Mouse (Mus musculus) myocyte (in vitro differentiated cells): ENCODE measurements around the gene Ctse. TPM values are rescaled to one million over a fixed set of nuclear protein-coding genes. Genes with fewer than 3 reads are reported as not detected.
"Not testable (repeated sequence)": the region's sequence is repeated elsewhere in the genome, so short reads cannot be mapped to it uniquely, and the experiment has no call there.

Experiments
- H3K27me3 ChIP-seq: one replicate; pipeline ENCODE4 v1.6.1; 2011; ENCODE audit not compliant: control insufficient read depth, insufficient read depth, insufficient read length
- H3K36me3 ChIP-seq: one replicate; pipeline ENCODE4 v1.6.1; 2011; ENCODE audit not compliant: control insufficient read depth, insufficient read depth
- H3K4me2 ChIP-seq: one replicate; pipeline ENCODE4 v1.6.1; 2011; ENCODE audit warnings: low read depth, control low read depth
- H3K4me3 ChIP-seq: one replicate; pipeline ENCODE4 v1.5.1; 2011; ENCODE audit warnings: mild to moderate bottlenecking, control low read depth, moderate library complexity
- H3K79me2 ChIP-seq: one replicate; pipeline ENCODE4 v1.6.1; 2011; ENCODE audit not compliant: control insufficient read depth, insufficient read depth
- H3ac ChIP-seq: one replicate; pipeline ENCODE4 v1.6.1; 2011; ENCODE audit not compliant: control insufficient read depth, insufficient read length
- CEBPB ChIP-seq: IDR thresholded peaks from 2 replicates; pipeline ENCODE4 v1.6.1; 2011; ENCODE audit warnings: mild to moderate bottlenecking, moderate library complexity; ENCODE audit not compliant: poor library complexity, insufficient read depth, severe bottlenecking
- E2F4 ChIP-seq: IDR thresholded peaks from one replicate; pipeline ENCODE4 v1.6.1; 2011; ENCODE audit warnings: mild to moderate bottlenecking, control low read depth, moderate library complexity; ENCODE audit not compliant: insufficient read depth
- MAX ChIP-seq: IDR thresholded peaks from one replicate; pipeline ENCODE4 v1.6.1; 2011; ENCODE audit warnings: low read depth, mild to moderate bottlenecking, control low read depth
- MYOD1 ChIP-seq, 3 experiments: IDR thresholded peaks; one replicate each; pipeline ENCODE4 v1.6.1; 2011; ENCODE audit warnings: control low read depth in 2 of 3, low read depth in 2 of 3, mild to moderate bottlenecking in 2 of 3, moderate library complexity in 1 of 3; ENCODE audit not compliant: insufficient read length in 2 of 3, control insufficient read depth in 1 of 3
- MYOG ChIP-seq, 3 experiments: IDR thresholded peaks; one replicate each; pipeline ENCODE4 v1.6.1; 2011; ENCODE audit warnings: control low read depth in 2 of 3, low read depth in 2 of 3, mild to moderate bottlenecking in 2 of 3; ENCODE audit not compliant: insufficient read length in 2 of 3, control insufficient read depth in 1 of 3, insufficient read depth in 1 of 3
- POLR2A ChIP-seq: IDR thresholded peaks from one replicate; pipeline ENCODE4 v1.6.1; 2011; ENCODE audit warnings: low read depth, mild to moderate bottlenecking, control low read depth, moderate library complexity; ENCODE audit not compliant: insufficient read length
- POLR2AphosphoS2 ChIP-seq: IDR thresholded peaks from one replicate; pipeline ENCODE4 v1.6.1; 2011; ENCODE audit warnings: low read depth, control low read depth; ENCODE audit not compliant: insufficient read length
- REST ChIP-seq: IDR thresholded peaks from one replicate; pipeline ENCODE4 v1.6.1; 2011; ENCODE audit warnings: mild to moderate bottlenecking, control low read depth, moderate library complexity; ENCODE audit not compliant: insufficient read depth, insufficient read length
- SRF ChIP-seq: IDR thresholded peaks from one replicate; pipeline ENCODE4 v1.6.1; 2011; ENCODE audit warnings: low read depth; ENCODE audit not compliant: control insufficient read depth, insufficient read length
- TCF12 ChIP-seq: IDR thresholded peaks from one replicate; pipeline ENCODE4 v1.6.1; 2011; ENCODE audit warnings: mild to moderate bottlenecking, control low read depth; ENCODE audit not compliant: poor library complexity, insufficient read depth, severe bottlenecking
- TCF3 ChIP-seq: IDR thresholded peaks from one replicate; pipeline ENCODE4 v1.6.1; 2011; ENCODE audit warnings: low read depth, control low read depth; ENCODE audit not compliant: insufficient read length
- USF1 ChIP-seq: IDR thresholded peaks from one replicate; pipeline ENCODE4 v1.6.1; 2011; ENCODE audit warnings: low read depth, mild to moderate bottlenecking, control low read depth, moderate library complexity
- polyA plus RNA-seq: library from polyadenylated mRNA; unstranded; fragments of >200 nt; fragmentation: generic; extraction: Trizol; gene quantifications from one replicate; pipeline ENCODE4 v1.2.1, GENCODE M21; 2012; ENCODE audit warnings: missing spikeins

The Ctse gene
- polyA plus RNA-seq, 1 experiment: not detected

GRCm38 (mm10) chr1:131619348-131619747 is 18.8 kb upstream of the Ctse start:
- H3K27me3 ChIP-seq: peaks cover 26% of the 10 kb centered on the region
- TF ChIP-seq TCF3 (no peak), POLR2A (no peak), MYOD1 (IDR thresholded peaks at IDR 0.05; ENCODE audit: control insufficient read depth in 1 of 3, insufficient read length in 2 of 3, low read depth in 2 of 3) (no peak), CEBPB (no peak), POLR2AphosphoS2 (no peak), REST (no peak), MYOG (IDR thresholded peaks at IDR 0.05; ENCODE audit: control insufficient read depth in 1 of 3, insufficient read depth in 1 of 3, insufficient read length in 2 of 3, low read depth in 2 of 3) (no peak), MAX (no peak), SRF (no peak), USF1 (no peak), TCF12 (no peak)
- no peak overlapping the region for H3K4me3 ChIP-seq

GRCm38 (mm10) chr1:131623644-131624043 is 14.5 kb upstream of the Ctse start:
- TF ChIP-seq CEBPB (no peak), USF1 (no peak), TCF12 (no peak), REST (no peak), SRF (no peak), POLR2A (no peak), TCF3 (no peak), MYOD1 (IDR thresholded peaks at IDR 0.05; ENCODE audit: control insufficient read depth in 1 of 3, insufficient read length in 2 of 3, low read depth in 2 of 3) (no peak)
- H3K36me3 ChIP-seq: no peaks in the 10 kb centered on the region
- no peak overlapping the region for H3K4me2 ChIP-seq
- peaks cover 37% of the 10 kb centered on the region for H3K27me3 ChIP-seq
- no peak overlapping the region for H3ac ChIP-seq
- no peak overlapping the region for H3K4me3 ChIP-seq
- no peaks in the 10 kb centered on the region for H3K79me2 ChIP-seq

More at GRCm38 (mm10) chr1:131619348-131619747, 18.8 kb upstream of the Ctse start:
- H3ac ChIP-seq: no peak overlapping the region
- H3K36me3 ChIP-seq: no peaks in the 10 kb centered on the region
- H3K79me2 ChIP-seq: no peaks in the 10 kb centered on the region
- H3K4me2 ChIP-seq: no peak overlapping the region

GRCm38 (mm10) chr1:131624175-131624835 is 13.8 kb upstream of the Ctse start:
- Histone ChIP-seq H3K4me3 (no peak overlapping the region), H3ac (no peak overlapping the region), H3K4me2 (no peak overlapping the region), H3K79me2 (no peaks in the 10 kb centered on the region), H3K27me3 (peaks cover 33% of the 10 kb centered on the region), H3K36me3 (no peaks in the 10 kb centered on the region)
- no peak for TF ChIP-seq REST
- TF ChIP-seq MAX: no peak
- no peak for TF ChIP-seq USF1
- no peak for TF ChIP-seq E2F4
- TF ChIP-seq POLR2AphosphoS2: no peak
- no peak for TF ChIP-seq TCF3
- no peak for TF ChIP-seq MYOG (IDR thresholded peaks at IDR 0.05; ENCODE audit: control insufficient read depth in 1 of 3, insufficient read depth in 1 of 3, insufficient read length in 2 of 3, low read depth in 2 of 3)
- no peak for TF ChIP-seq POLR2A
- no peak for TF ChIP-seq TCF12
- TF ChIP-seq MYOD1 (IDR thresholded peaks at IDR 0.05; ENCODE audit: control insufficient read depth in 1 of 3, insufficient read length in 2 of 3, low read depth in 2 of 3): no peak
- no peak for TF ChIP-seq SRF
- no peak for TF ChIP-seq CEBPB

DNA sequence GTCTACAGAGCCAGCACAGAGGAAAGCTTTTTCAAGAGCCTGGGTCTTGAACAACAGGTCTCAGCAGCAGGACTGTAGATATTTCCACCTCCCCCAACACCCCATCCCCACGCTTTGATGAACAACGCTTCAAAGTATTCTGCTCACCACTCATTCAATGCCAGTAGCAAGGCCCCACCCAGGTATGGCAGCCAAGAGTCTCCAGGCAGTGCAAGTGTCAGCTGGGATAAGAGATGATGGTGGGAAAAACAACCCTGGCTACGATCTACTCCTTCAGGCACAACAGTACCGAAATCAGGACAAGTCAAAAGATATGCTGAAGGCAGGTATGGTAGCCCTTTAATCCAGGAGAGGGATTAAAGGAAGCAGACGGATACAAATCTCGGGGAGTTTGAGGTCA is 11.9 kb upstream of the Ctse start:
- Histone ChIP-seq H3K27me3 (peaks cover 19% of the 10 kb centered on the region), H3K4me2 (no peak overlapping the region), H3K36me3 (no peaks in the 10 kb centered on the region), H3K4me3 (no peak overlapping the region), H3K79me2 (no peaks in the 10 kb centered on the region), H3ac (no peak overlapping the region)
- TF ChIP-seq MYOD1 (IDR thresholded peaks at IDR 0.05; ENCODE audit: control insufficient read depth in 1 of 3, insufficient read length in 2 of 3, low read depth in 2 of 3) (no peak), POLR2A (no peak), SRF (no peak), TCF12 (no peak), CEBPB (no peak), E2F4 (no peak), USF1 (no peak), TCF3 (no peak), REST (no peak)

GRCm38 (mm10) chr1:131632216-131632615 is 5.9 kb upstream of the Ctse start:
- not testable (repeated sequence) for H3K4me3 ChIP-seq, H3ac ChIP-seq, H3K36me3 ChIP-seq, H3K4me2 ChIP-seq, H3K79me2 ChIP-seq
- H3K27me3 ChIP-seq: peaks cover 18% of the 10 kb centered on the region
